Comparison of ENCODE assay signal across 12 mouse cellular contexts in the genomic region with DNA sequence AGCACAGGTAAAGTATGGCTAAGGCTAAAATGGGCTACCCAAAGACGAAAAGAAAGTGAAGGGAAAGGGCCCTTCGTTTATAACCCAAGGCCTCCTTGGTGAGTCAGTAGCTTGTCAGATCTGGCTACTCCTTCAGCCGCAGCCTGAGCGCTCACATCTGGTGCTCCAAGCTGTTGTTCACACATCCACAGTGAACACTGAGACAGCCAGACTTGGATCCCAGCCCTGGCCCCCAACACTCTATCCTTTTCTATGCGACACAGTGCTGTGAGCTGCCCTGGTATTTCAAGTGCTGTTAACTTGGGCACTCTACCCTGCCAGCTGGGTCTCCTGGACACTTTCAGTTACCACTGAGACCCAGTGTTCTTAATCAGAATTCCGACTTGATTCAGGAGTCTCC. TPM values are rescaled to one million over a fixed set of nuclear protein-coding genes. Genes with fewer than 3 reads are reported as not detected.
DNase-seq lines count a peak whose midpoint lies in the region; ATAC-seq lines count a peak whose summit lies in the region.
"Had no signal": no experiment of that assay in that cellular context is flagged by ENCODE, and none has a peak within 500 bp of the region (broad histone marks: within the 10 kb centered on the region; RNA-seq: fewer than 3 reads in every experiment).

No protein-coding gene starts in this region.

- WGBS in heart, embryonic 12.5 days, result 44% methylated on average over 6 of the region's 6 CpGs

- no peaks in the 10 kb centered on the region; the same call in 1 of the 2 replicates for H3K9me3 ChIP-seq in heart, embryonic 12.5 days (replicated peaks)
- H3K9me3 ChIP-seq: hindbrain, embryonic 10.5 days had no signal

- no peak overlapping the region for H3K9ac ChIP-seq in heart, embryonic 12.5 days

- H3K36me3 ChIP-seq in heart, embryonic 12.5 days, result no peaks in the 10 kb centered on the region
- H3K36me3 ChIP-seq: hindbrain, embryonic 10.5 days had no signal

- no peak overlapping the region for H3K4me3 ChIP-seq in heart, embryonic 12.5 days
- H3K4me3 ChIP-seq: hindbrain, embryonic 10.5 days had no signal

- H3K4me1 ChIP-seq in heart, embryonic 12.5 days (replicated peaks), result peaks cover 19% of the 10 kb centered on the region; the same call in 1 of the 2 replicates

- intact Hi-C loops in left cerebral cortex, postnatal 36 days (cut with DNase I), result no loop called here

- no peak overlapping the region for H3K4me2 ChIP-seq in heart, embryonic 12.5 days

- H3K27me3 ChIP-seq in heart, embryonic 12.5 days (replicated peaks), result no peaks in the 10 kb centered on the region

- 0 out of 2 replicates have a peak, but pooled peaks have one; percentile 33 for ATAC-seq in heart, embryonic 12.5 days (ENCODE audit: insufficient number of reproducible peaks, low FRiP score)

- peak overlapping the region; percentile 28; the same call in 1 of the 2 replicates for H3K27ac ChIP-seq in heart, embryonic 12.5 days (ENCODE audit: poor library complexity, severe bottlenecking)
- H3K27ac ChIP-seq: hindbrain, embryonic 10.5 days; stomach, postnatal 0 days had no signal

- peak; percentile 65 to 73 for DNase-seq in kidney, postnatal 4 days
- no peak for DNase-seq in kidney, adult 9 months
- peak; percentile 77 to 80 for DNase-seq in left cerebral cortex, postnatal 36 days (ENCODE audit: low spot score in 2 of 2)
- DNase-seq in right cerebral cortex, postnatal 36 days (ENCODE audit: low spot score in 2 of 2), result peak; percentile 73 to 83
- no peak for DNase-seq in gastrocnemius, adult 18-20 months (ENCODE audit: low spot score)
- DNase-seq in thymus, postnatal 25 days, result no peak
- no peak for DNase-seq in thymus, postnatal 14 days

RNA-seq across cellular contexts. Expression of a gene that starts 8.7 kb away (rescaled TPM):
- polyA plus RNA-seq in heart, embryonic 12.5 days (2016; fragmentation: Nextera tagmentation; extraction: Ambion mirVana), result 0.30 and 0.31 TPM in 2 replicates
- total RNA-seq in left cerebral cortex, postnatal 36 days (2021), result 10 to 100 TPM; 32.8 to 42.1 TPM
- total RNA-seq in gastrocnemius, adult 18-20 months (2021), result not detected
- total RNA-seq: megakaryocyte-erythroid progenitor cell, adult 5-6 weeks had no signal

RNA-seq across cellular contexts. Expression of a gene that starts 22.1 kb away (rescaled TPM):
- 45.0 and 49.5 TPM in 2 replicates for polyA plus RNA-seq in heart, embryonic 12.5 days (2016; fragmentation: Nextera tagmentation; extraction: Ambion mirVana)
- 10 to 100 TPM; 39.1 to 41.9 TPM for total RNA-seq in left cerebral cortex, postnatal 36 days (2021)
- total RNA-seq in gastrocnemius, adult 18-20 months (2021), result 10 to 100 TPM; 15.6 to 16.5 TPM

RNA-seq across cellular contexts. Expression of a gene that starts 41.6 kb away (rescaled TPM):
- polyA plus RNA-seq in heart, embryonic 12.5 days (2016; fragmentation: Nextera tagmentation; extraction: Ambion mirVana), result 194 and 199 TPM in 2 replicates
- 1 to 10 TPM; 1.3 to 1.7 TPM for total RNA-seq in left cerebral cortex, postnatal 36 days (2021)
- not detected for total RNA-seq in gastrocnemius, adult 18-20 months (2021)

RNA-seq across cellular contexts. Expression of a gene that starts 54.6 kb away (rescaled TPM):
- polyA plus RNA-seq in heart, embryonic 12.5 days (2016; fragmentation: Nextera tagmentation; extraction: Ambion mirVana), result 1.2 and 1.3 TPM in 2 replicates
- not detected for total RNA-seq in left cerebral cortex, postnatal 36 days (2021)
- total RNA-seq in gastrocnemius, adult 18-20 months (2021), result not detected
- total RNA-seq: layer of hippocampus, postnatal 25 days; megakaryocyte-erythroid progenitor cell, adult 5-6 weeks had no signal

RNA-seq across cellular contexts. Expression of a gene that starts 54.7 kb away (rescaled TPM):
- polyA plus RNA-seq in heart, embryonic 12.5 days (2016; fragmentation: Nextera tagmentation; extraction: Ambion mirVana), result 327 and 336 TPM in 2 replicates
- 10 to 100 TPM; 64.2 to 67.8 TPM for total RNA-seq in left cerebral cortex, postnatal 36 days (2021)
- 10 to 100 TPM; 35.6 to 47.6 TPM for total RNA-seq in gastrocnemius, adult 18-20 months (2021)

Comparison
In these comparisons a context has a peak if more than half of its experiments do, and no peak if none do; other contexts are left out.
1. DNase-seq: peak in kidney, postnatal 4 days (2 of 2), left cerebral cortex, postnatal 36 days (2 of 2) and right cerebral cortex, postnatal 36 days (2 of 2); none in kidney, adult 9 months (single experiment), gastrocnemius, adult 18-20 months (single experiment), thymus, postnatal 25 days (single experiment) and thymus, postnatal 14 days (single experiment).
2. RNA of a gene that starts 8.7 kb away (total RNA-seq): 32.8 to 42.1 TPM in left cerebral cortex, postnatal 36 days; not detected in gastrocnemius, adult 18-20 months; every median in the first group is over 10 times any median in the second.